Mouse (Mus musculus) right cerebral cortex, postnatal 25 days (tissue): ENCODE measurements around the gene Togaram1.

Source experiments
- DNase-seq: peaks from one replicate; pipeline ENCODE4 v3.0.0; 2022

The Togaram1 gene

GRCm38 (mm10) chr12:65058203-65058602 lies 92.6 kb downstream of the Togaram1 start:
- DNase-seq = no peak

- no peak for DNase-seq
Observed at GRCm38 (mm10) chr12:65061082-65061481, 95.5 kb downstream of the Togaram1 start.

- DNase-seq = no peak
Observed at GRCm38 (mm10) chr12:65065241-65065640, 99.6 kb downstream of the Togaram1 start.

DNA sequence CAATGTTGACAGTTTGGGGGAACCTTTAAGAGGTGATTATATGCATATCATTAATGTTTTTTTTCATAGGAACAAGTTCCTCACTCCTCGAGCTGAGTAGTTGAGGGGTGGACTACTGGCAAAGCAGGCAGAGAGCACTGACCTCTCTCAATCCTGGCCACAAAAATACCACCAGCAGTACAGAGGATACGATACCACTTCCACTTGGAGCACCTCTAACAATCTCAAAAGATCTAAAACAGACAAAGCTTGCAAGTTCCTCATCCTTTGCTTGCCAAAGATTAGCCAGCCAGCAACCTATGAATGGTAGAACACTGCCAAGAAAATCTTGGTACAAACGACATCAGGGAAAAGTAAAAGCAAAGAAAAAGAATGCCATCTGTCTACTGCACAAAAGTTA lies 100.6 kb downstream of the Togaram1 start:
- DNase-seq = no peak

GRCm38 (mm10) chr12:65068409-65068808 lies 102.8 kb downstream of the Togaram1 start:
- no peak for DNase-seq
